Mouse (Mus musculus): ENCODE results near the gene Mcam.

DNA sequence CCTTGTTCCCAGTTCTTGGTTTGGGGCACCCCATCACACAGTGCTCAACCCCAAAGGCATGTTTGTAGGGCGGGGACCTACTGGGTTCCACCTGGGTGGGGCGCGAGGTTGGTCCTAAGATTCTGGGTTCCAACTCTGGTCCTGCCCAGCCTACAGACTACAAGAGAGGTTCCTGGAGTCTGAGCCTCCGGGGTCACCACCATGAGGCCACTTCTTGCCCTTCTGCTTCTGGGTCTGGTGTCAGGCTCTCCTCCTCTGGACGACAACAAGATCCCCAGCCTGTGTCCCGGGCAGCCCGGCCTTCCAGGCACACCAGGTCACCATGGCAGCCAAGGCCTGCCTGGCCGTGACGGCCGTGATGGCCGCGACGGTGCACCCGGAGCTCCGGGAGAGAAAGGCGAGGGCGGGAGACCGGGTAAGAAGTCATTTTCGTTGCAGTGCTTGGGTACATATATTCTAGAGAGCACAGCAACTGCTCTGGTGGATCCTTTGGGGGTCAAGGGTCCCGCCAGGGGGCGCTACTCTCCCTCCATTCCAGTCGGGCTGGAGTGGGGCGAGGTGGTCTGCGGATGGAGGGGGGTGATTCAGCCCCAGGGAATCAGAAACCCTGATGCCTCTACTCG lies 26.6 kb upstream of the Mcam start:
- TF ChIP-seq POLR2A (IDR thresholded peaks at IDR 0.05; ENCODE audit: insufficient read depth, low read length) (no peak), CTCF (IDR thresholded peaks at IDR 0.05; ENCODE audit: low read depth, low read length) (peak; percentile 69), EP300 (IDR thresholded peaks at IDR 0.05; ENCODE audit: insufficient read depth, low read depth, low read length) (no peak)

Measured in ES-Bruce4 (cell line).